29 mouse cellular contexts compared by ENCODE assay signal in the genomic region with DNA sequence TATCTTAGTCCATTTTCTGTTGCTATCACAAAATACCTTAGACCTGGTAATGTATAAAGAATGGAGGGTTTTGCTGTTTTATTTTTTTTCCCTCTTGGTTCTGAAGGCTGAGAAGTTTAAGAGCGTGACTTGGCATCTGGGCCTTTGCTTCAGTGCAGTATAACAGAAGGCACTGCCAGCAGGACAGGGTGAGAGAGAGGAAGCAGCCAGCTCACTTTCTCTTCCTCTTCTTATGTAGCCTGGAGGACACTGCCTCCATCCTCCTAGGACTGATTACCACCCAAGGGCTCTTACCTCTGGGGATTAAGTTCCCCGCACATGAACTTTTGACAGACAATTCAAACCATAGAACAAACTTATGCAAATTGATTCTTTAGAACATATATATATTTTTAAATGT.
DNase-seq lines count a peak whose midpoint lies in the region; ATAC-seq lines count a peak whose summit lies in the region.
"Had no signal": no experiment of that assay in that cellular context is flagged by ENCODE, and none has a peak within 500 bp of the region (broad histone marks: within the 10 kb centered on the region; RNA-seq: fewer than 3 reads in every experiment).

No protein-coding gene starts in this region.

- H3K27ac ChIP-seq in hindbrain, embryonic 10.5 days: no peak overlapping the region
- H3K27ac ChIP-seq: gastrocnemius, adult 2 months; heart, adult 2 months; kidney, postnatal 0 days; liver, embryonic 14.5 days; midbrain, embryonic 12.5 days; neural tube, embryonic 13.5 days; stomach, postnatal 0 days had no signal

- 92% methylated on average over 2 of the region's 2 CpGs for WGBS in hindbrain, embryonic 10.5 days

- no peaks in the 10 kb centered on the region for H3K27me3 ChIP-seq in hindbrain, embryonic 10.5 days (ENCODE audit: insufficient read depth, poor library complexity, severe bottlenecking)
- H3K27me3 ChIP-seq: heart, embryonic 12.5 days; midbrain, embryonic 12.5 days; neural tube, embryonic 13.5 days had no signal

- H3K36me3 ChIP-seq in hindbrain, embryonic 10.5 days: no peaks in the 10 kb centered on the region
- H3K36me3 ChIP-seq: heart, embryonic 12.5 days; midbrain, embryonic 12.5 days; neural tube, embryonic 13.5 days had no signal

- no peak overlapping the region for H3K4me3 ChIP-seq in hindbrain, embryonic 10.5 days
- H3K4me3 ChIP-seq: erythroblast, embryonic 14.5 days; gastrocnemius, adult 2 months; heart, adult 2 months; heart, embryonic 12.5 days; megakaryocyte, embryonic 14.5 days; midbrain, embryonic 12.5 days; neural tube, embryonic 13.5 days had no signal

- peaks cover 2% of the 10 kb centered on the region; the same call in 1 of the 2 replicates for H3K4me1 ChIP-seq in hindbrain, embryonic 10.5 days (replicated peaks)
- H3K4me1 ChIP-seq: neural tube, embryonic 13.5 days had no signal

- no peaks in the 10 kb centered on the region for H3K9me3 ChIP-seq in hindbrain, embryonic 10.5 days
- H3K9me3 ChIP-seq: heart, embryonic 12.5 days; megakaryocyte, embryonic 14.5 days; midbrain, embryonic 12.5 days; neural tube, embryonic 13.5 days had no signal

- DNase-seq in spleen, postnatal 36 days (ENCODE audit: low spot score in 2 of 2): peak; percentile 57 to 59
- DNase-seq in spleen, postnatal 14 days (ENCODE audit: low spot score in 2 of 2): no peak
- DNase-seq in brain, adult 2 months (ENCODE audit: low read depth, low spot score): peak; percentile 42
- DNase-seq in hindbrain, embryonic 10.5 days (ENCODE audit: low spot score): no peak
- DNase-seq in thymus, postnatal 14 days: no peak
- DNase-seq: adrenal gland, postnatal 14 days; cerebellum, adult 11-12 months; gastrocnemius, adult 2 months; gastrocnemius, postnatal 36 days; heart, adult 2 months; heart, postnatal 4 days; kidney, adult 2 months; liver; lung, embryonic 14.5 days; lung, postnatal 14 days; retina, postnatal 1 day; right cerebral cortex, postnatal 14 days; thymus, adult 18-20 months had no signal

- peak; percentile 82 for ATAC-seq in megakaryocyte progenitor cell, adult 5-6 weeks (replicated peaks; ENCODE audit: poor library complexity)
- ATAC-seq: forebrain, embryonic 16.5 days; hindbrain, embryonic 16.5 days had no signal

Comparison
In these comparisons a context has a peak if more than half of its experiments do, and no peak if none do; other contexts are left out.
1. DNase-seq: peak in spleen, postnatal 36 days (2 of 2) and brain, adult 2 months (single experiment); none in spleen, postnatal 14 days (0 of 2), hindbrain, embryonic 10.5 days (single experiment) and thymus, postnatal 14 days (single experiment).